Mouse (Mus musculus) spleen, postnatal 14 days (tissue): Measurements from ENCODE around the gene Slc7a9.

Experiments
- DNase-seq, 2 experiments: peaks; one replicate each; pipeline ENCODE4 v3.0.0; 2021 to 2022; ENCODE audit warnings: low spot score in 2 of 2

The Slc7a9 gene

GRCm38 (mm10) chr7:35447996-35448846 is at the start of gene Slc7a9:
Gene Slc7a9 (plus strand): TSS chr7:35448796.
- no peak for DNase-seq

- DNase-seq: no peak
Observed at GRCm38 (mm10) chr7:35401169-35401568, 47.4 kb upstream of the Slc7a9 start.

- peak in 1 of 2 experiments; percentile 17 for DNase-seq
Observed at GRCm38 (mm10) chr7:35415226-35415625, 33.4 kb upstream of the Slc7a9 start.

- no peak for DNase-seq
Observed at GRCm38 (mm10) chr7:35415801-35416653, 32.6 kb upstream of the Slc7a9 start.

- DNase-seq: no peak
Observed at GRCm38 (mm10) chr7:35416654-35416948, 32.0 kb upstream of the Slc7a9 start.

GRCm38 (mm10) chr7:35423071-35423470 is 25.5 kb upstream of the Slc7a9 start:
- DNase-seq: no peak

- no peak for DNase-seq
Observed at GRCm38 (mm10) chr7:35428146-35428545, 20.4 kb upstream of the Slc7a9 start.

- DNase-seq: no peak
Observed at GRCm38 (mm10) chr7:35435266-35435665, 13.3 kb upstream of the Slc7a9 start.

- no peak for DNase-seq
Observed at GRCm38 (mm10) chr7:35447501-35447900, 1.1 kb upstream of the Slc7a9 start.

GRCm38 (mm10) chr7:35448867-35449266 is 271 bp downstream of the Slc7a9 start:
- DNase-seq: no peak

- DNase-seq: no peak
Observed at GRCm38 (mm10) chr7:35456091-35456814, 7.7 kb downstream of the Slc7a9 start.

- no peak for DNase-seq
Observed at GRCm38 (mm10) chr7:35460971-35461370, 12.4 kb downstream of the Slc7a9 start.

- DNase-seq: no peak
Observed at GRCm38 (mm10) chr7:35465027-35465426, 16.4 kb downstream of the Slc7a9 start.

- DNase-seq: no peak
Observed at GRCm38 (mm10) chr7:35467856-35468255, 19.3 kb downstream of the Slc7a9 start.

GRCm38 (mm10) chr7:35470794-35471193 is 22.2 kb downstream of the Slc7a9 start:
- DNase-seq: no peak

- no peak for DNase-seq
Observed at GRCm38 (mm10) chr7:35476457-35476856, 27.9 kb downstream of the Slc7a9 start.

- no peak for DNase-seq
Observed at GRCm38 (mm10) chr7:35485126-35485525, 36.5 kb downstream of the Slc7a9 start.

GRCm38 (mm10) chr7:35486553-35486952 is 38.0 kb downstream of the Slc7a9 start:
- no peak for DNase-seq

- DNase-seq: no peak
Observed at GRCm38 (mm10) chr7:35490186-35490585, 41.6 kb downstream of the Slc7a9 start.

- no peak for DNase-seq
Observed at GRCm38 (mm10) chr7:35491005-35491404, 42.4 kb downstream of the Slc7a9 start.

GRCm38 (mm10) chr7:35497516-35497915 is 48.9 kb downstream of the Slc7a9 start:
- DNase-seq: no peak

GRCm38 (mm10) chr7:35501995-35502394 is 53.4 kb downstream of the Slc7a9 start:
- DNase-seq: no peak
